Mouse (Mus musculus): ENCODE data around the gene Fnbp1. TPM values are rescaled to one million over a fixed set of nuclear protein-coding genes. Genes with fewer than 3 reads are reported as not detected.

Fnbp1 gene
- polyA plus RNA-seq, 1 experiment from 2014 or later, result 35.8 TPM

- Histone ChIP-seq H3K27ac (ENCODE audit: low read depth, low read length) (no peak overlapping the region), H3K9me3 (ENCODE audit: control insufficient read depth, low read length) (no peaks in the 10 kb centered on the region), H3K27me3 (replicated peaks; ENCODE audit: control insufficient read depth, insufficient read depth, low read length) (no peaks in the 10 kb centered on the region), H3K36me3 (ENCODE audit: control insufficient read depth, insufficient read depth, low read length) (peaks cover 37% of the 10 kb centered on the region), H3K4me2 (ENCODE audit: low read length) (no peak overlapping the region), H3K9ac (ENCODE audit: low read depth, low read length) (no peak overlapping the region), H3K4me3 (ENCODE audit: low read length) (no peak overlapping the region), H3K4me1 (ENCODE audit: control insufficient read depth, insufficient read depth, low read depth, low read length) (no peaks in the 10 kb centered on the region; the same call in 1 of the 2 replicates)
- ATAC-seq, result no peak
- WGBS, result 95% methylated on average over 10 of the region's 10 CpGs
Measured at GRCm38 (mm10) chr2:31052441-31052840, 89.4 kb downstream of the Fnbp1 start.

GRCm38 (mm10) chr2:31048037-31048436, 93.8 kb downstream of the Fnbp1 start:
- Histone ChIP-seq H3K36me3 (ENCODE audit: control insufficient read depth, insufficient read depth, low read length) (peaks cover 20% of the 10 kb centered on the region), H3K4me2 (ENCODE audit: low read length) (no peak overlapping the region), H3K9me3 (ENCODE audit: control insufficient read depth, low read length) (no peaks in the 10 kb centered on the region), H3K27ac (ENCODE audit: low read depth, low read length) (no peak overlapping the region), H3K4me3 (ENCODE audit: low read length) (no peak overlapping the region), H3K9ac (ENCODE audit: low read depth, low read length) (no peak overlapping the region), H3K27me3 (replicated peaks; ENCODE audit: control insufficient read depth, insufficient read depth, low read length) (no peaks in the 10 kb centered on the region), H3K4me1 (ENCODE audit: control insufficient read depth, insufficient read depth, low read depth, low read length) (no peaks in the 10 kb centered on the region)
- no peak for ATAC-seq
- 91% methylated on average over 6 of the region's 6 CpGs for WGBS

- Histone ChIP-seq H3K9ac (ENCODE audit: low read depth, low read length) (no peak overlapping the region), H3K36me3 (ENCODE audit: control insufficient read depth, insufficient read depth, low read length) (peaks cover 31% of the 10 kb centered on the region), H3K4me2 (ENCODE audit: low read length) (no peak overlapping the region), H3K27me3 (replicated peaks; ENCODE audit: control insufficient read depth, insufficient read depth, low read length) (no peaks in the 10 kb centered on the region), H3K27ac (ENCODE audit: low read depth, low read length) (no peak overlapping the region), H3K9me3 (ENCODE audit: control insufficient read depth, low read length) (no peaks in the 10 kb centered on the region), H3K4me3 (ENCODE audit: low read length) (no peak overlapping the region), H3K4me1 (ENCODE audit: control insufficient read depth, insufficient read depth, low read depth, low read length) (no peaks in the 10 kb centered on the region)
- no peak for ATAC-seq
- WGBS, result 87% methylated on average over 1 of the region's 1 CpGs
Measured at GRCm38 (mm10) chr2:31043856-31044255, 98.0 kb downstream of the Fnbp1 start.

GRCm38 (mm10) chr2:31042881-31043280, 98.9 kb downstream of the Fnbp1 start:
- no peaks in the 10 kb centered on the region for H3K27me3 ChIP-seq (replicated peaks; ENCODE audit: control insufficient read depth, insufficient read depth, low read length)
- H3K27ac ChIP-seq (ENCODE audit: low read depth, low read length), result no peak overlapping the region
- H3K4me2 ChIP-seq (ENCODE audit: low read length), result no peak overlapping the region
- H3K9ac ChIP-seq (ENCODE audit: low read depth, low read length), result no peak overlapping the region
- H3K4me3 ChIP-seq (ENCODE audit: low read length), result no peak overlapping the region
- WGBS, result 95% methylated on average over 6 of the region's 6 CpGs
- no peaks in the 10 kb centered on the region for H3K4me1 ChIP-seq (ENCODE audit: control insufficient read depth, insufficient read depth, low read depth, low read length)
- H3K9me3 ChIP-seq (ENCODE audit: control insufficient read depth, low read length), result no peaks in the 10 kb centered on the region
- no peak for ATAC-seq
- peaks cover 29% of the 10 kb centered on the region for H3K36me3 ChIP-seq (ENCODE audit: control insufficient read depth, insufficient read depth, low read length)

- H3K4me1 ChIP-seq (ENCODE audit: control insufficient read depth, insufficient read depth, low read depth, low read length), result no peaks in the 10 kb centered on the region
- no peak overlapping the region for H3K27ac ChIP-seq (ENCODE audit: low read depth, low read length)
- ATAC-seq, result no peak
- H3K9ac ChIP-seq (ENCODE audit: low read depth, low read length), result no peak overlapping the region
- H3K27me3 ChIP-seq (replicated peaks; ENCODE audit: control insufficient read depth, insufficient read depth, low read length), result no peaks in the 10 kb centered on the region
- no peak overlapping the region for H3K4me3 ChIP-seq (ENCODE audit: low read length)
- H3K9me3 ChIP-seq (ENCODE audit: control insufficient read depth, low read length), result no peaks in the 10 kb centered on the region
- no peak overlapping the region for H3K4me2 ChIP-seq (ENCODE audit: low read length)
- WGBS, result 92% methylated on average over 6 of the region's 6 CpGs
- H3K36me3 ChIP-seq (ENCODE audit: control insufficient read depth, insufficient read depth, low read length), result peaks cover 30% of the 10 kb centered on the region
Measured at GRCm38 (mm10) chr2:31041386-31041785, 100.4 kb downstream of the Fnbp1 start.

GRCm38 (mm10) chr2:31040487-31040886, 101.3 kb downstream of the Fnbp1 start:
- peaks cover 33% of the 10 kb centered on the region for H3K36me3 ChIP-seq (ENCODE audit: control insufficient read depth, insufficient read depth, low read length)
- no peaks in the 10 kb centered on the region for H3K27me3 ChIP-seq (replicated peaks; ENCODE audit: control insufficient read depth, insufficient read depth, low read length)
- H3K27ac ChIP-seq (ENCODE audit: low read depth, low read length), result no peak overlapping the region
- WGBS, result 80% methylated on average over 3 of the region's 3 CpGs
- ATAC-seq, result no peak
- no peak overlapping the region for H3K4me2 ChIP-seq (ENCODE audit: low read length)
- no peaks in the 10 kb centered on the region for H3K9me3 ChIP-seq (ENCODE audit: control insufficient read depth, low read length)
- no peaks in the 10 kb centered on the region for H3K4me1 ChIP-seq (ENCODE audit: control insufficient read depth, insufficient read depth, low read depth, low read length)
- no peak overlapping the region for H3K4me3 ChIP-seq (ENCODE audit: low read length)
- H3K9ac ChIP-seq (ENCODE audit: low read depth, low read length), result no peak overlapping the region

- Histone ChIP-seq H3K27ac (ENCODE audit: low read depth, low read length) (no peak overlapping the region), H3K4me3 (ENCODE audit: low read length) (no peak overlapping the region), H3K36me3 (ENCODE audit: control insufficient read depth, insufficient read depth, low read length) (peaks cover 31% of the 10 kb centered on the region), H3K9ac (ENCODE audit: low read depth, low read length) (no peak overlapping the region), H3K4me2 (ENCODE audit: low read length) (no peak overlapping the region), H3K4me1 (ENCODE audit: control insufficient read depth, insufficient read depth, low read depth, low read length) (no peaks in the 10 kb centered on the region), H3K9me3 (ENCODE audit: control insufficient read depth, low read length) (no peaks in the 10 kb centered on the region), H3K27me3 (replicated peaks; ENCODE audit: control insufficient read depth, insufficient read depth, low read length) (no peaks in the 10 kb centered on the region)
- ATAC-seq, result no peak
- 99% methylated on average over 3 of the region's 3 CpGs for WGBS
Measured at GRCm38 (mm10) chr2:31040043-31040442, 101.8 kb downstream of the Fnbp1 start.

- WGBS, result 92% methylated on average over 6 of the region's 6 CpGs
- Histone ChIP-seq H3K4me3 (ENCODE audit: low read length) (no peak overlapping the region), H3K9me3 (ENCODE audit: control insufficient read depth, low read length) (no peaks in the 10 kb centered on the region), H3K4me1 (ENCODE audit: control insufficient read depth, insufficient read depth, low read depth, low read length) (no peaks in the 10 kb centered on the region), H3K4me2 (ENCODE audit: low read length) (no peak overlapping the region), H3K36me3 (ENCODE audit: control insufficient read depth, insufficient read depth, low read length) (peaks cover 45% of the 10 kb centered on the region), H3K9ac (ENCODE audit: low read depth, low read length) (no peak overlapping the region), H3K27ac (ENCODE audit: low read depth, low read length) (no peak overlapping the region), H3K27me3 (replicated peaks; ENCODE audit: control insufficient read depth, insufficient read depth, low read length) (no peaks in the 10 kb centered on the region)
- ATAC-seq, result no peak
Measured at GRCm38 (mm10) chr2:31036811-31037210, 105.0 kb downstream of the Fnbp1 start.

GRCm38 (mm10) chr2:31031972-31032371, 109.8 kb downstream of the Fnbp1 start:
- H3K9me3 ChIP-seq (ENCODE audit: control insufficient read depth, low read length), result no peaks in the 10 kb centered on the region
- no peaks in the 10 kb centered on the region for H3K27me3 ChIP-seq (replicated peaks; ENCODE audit: control insufficient read depth, insufficient read depth, low read length)
- H3K27ac ChIP-seq (ENCODE audit: low read depth, low read length), result no peak overlapping the region
- no peak overlapping the region for H3K4me2 ChIP-seq (ENCODE audit: low read length)
- WGBS, result 98% methylated on average over 7 of the region's 7 CpGs
- H3K36me3 ChIP-seq (ENCODE audit: control insufficient read depth, insufficient read depth, low read length), result peaks cover 43% of the 10 kb centered on the region
- no peak overlapping the region for H3K9ac ChIP-seq (ENCODE audit: low read depth, low read length)
- no peak overlapping the region for H3K4me3 ChIP-seq (ENCODE audit: low read length)
- no peaks in the 10 kb centered on the region for H3K4me1 ChIP-seq (ENCODE audit: control insufficient read depth, insufficient read depth, low read depth, low read length)
- ATAC-seq, result no peak

- peaks cover 16% of the 10 kb centered on the region for H3K36me3 ChIP-seq (ENCODE audit: control insufficient read depth, insufficient read depth, low read length)
Measured at GRCm38 (mm10) chr2:31026642-31027041, 115.2 kb downstream of the Fnbp1 start.

More at GRCm38 (mm10) chr2:31026642-31027041, 115.2 kb downstream of the Fnbp1 start:
- Histone ChIP-seq H3K27me3 (replicated peaks; ENCODE audit: control insufficient read depth, insufficient read depth, low read length) (no peaks in the 10 kb centered on the region), H3K9me3 (ENCODE audit: control insufficient read depth, low read length) (no peaks in the 10 kb centered on the region), H3K4me2 (ENCODE audit: low read length) (no peak overlapping the region), H3K9ac (ENCODE audit: low read depth, low read length) (no peak overlapping the region), H3K4me3 (ENCODE audit: low read length) (no peak overlapping the region), H3K4me1 (ENCODE audit: control insufficient read depth, insufficient read depth, low read depth, low read length) (no peaks in the 10 kb centered on the region), H3K27ac (ENCODE audit: low read depth, low read length) (no peak overlapping the region)
- 76% methylated on average over 8 of the region's 8 CpGs for WGBS
- ATAC-seq, result no peak
